Mouse (Mus musculus): ENCODE results near the gene Calr4.
A peak's percentile ranks its signal among the peaks of the same experiment; 100 is the strongest.

Calr4 gene

DNA sequence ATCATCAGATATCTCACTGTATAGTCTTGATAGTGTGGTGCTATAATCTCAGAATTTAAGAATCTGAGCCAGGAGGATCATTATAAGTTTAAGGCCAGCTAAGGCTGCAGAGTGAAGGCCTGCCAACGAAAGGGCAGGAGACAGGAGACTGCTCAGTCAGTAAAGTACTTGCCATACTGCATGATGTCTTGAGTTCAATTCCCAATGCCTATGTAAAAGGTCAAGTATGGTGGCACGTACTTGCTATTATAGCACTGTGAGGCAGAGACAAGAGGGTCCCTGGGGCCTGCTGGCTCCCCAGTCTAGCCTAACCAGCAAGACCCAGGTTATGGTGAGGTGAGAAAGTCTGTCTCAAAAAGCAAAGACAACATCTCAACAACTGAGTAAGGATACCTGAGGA is at the start of gene Calr4:
Gene Calr4, plus strand, starts transcription at position 301 of the 400 bp plus-strand sequence.
- no peak for DNase-seq (ENCODE audit: low read depth)

DNA sequence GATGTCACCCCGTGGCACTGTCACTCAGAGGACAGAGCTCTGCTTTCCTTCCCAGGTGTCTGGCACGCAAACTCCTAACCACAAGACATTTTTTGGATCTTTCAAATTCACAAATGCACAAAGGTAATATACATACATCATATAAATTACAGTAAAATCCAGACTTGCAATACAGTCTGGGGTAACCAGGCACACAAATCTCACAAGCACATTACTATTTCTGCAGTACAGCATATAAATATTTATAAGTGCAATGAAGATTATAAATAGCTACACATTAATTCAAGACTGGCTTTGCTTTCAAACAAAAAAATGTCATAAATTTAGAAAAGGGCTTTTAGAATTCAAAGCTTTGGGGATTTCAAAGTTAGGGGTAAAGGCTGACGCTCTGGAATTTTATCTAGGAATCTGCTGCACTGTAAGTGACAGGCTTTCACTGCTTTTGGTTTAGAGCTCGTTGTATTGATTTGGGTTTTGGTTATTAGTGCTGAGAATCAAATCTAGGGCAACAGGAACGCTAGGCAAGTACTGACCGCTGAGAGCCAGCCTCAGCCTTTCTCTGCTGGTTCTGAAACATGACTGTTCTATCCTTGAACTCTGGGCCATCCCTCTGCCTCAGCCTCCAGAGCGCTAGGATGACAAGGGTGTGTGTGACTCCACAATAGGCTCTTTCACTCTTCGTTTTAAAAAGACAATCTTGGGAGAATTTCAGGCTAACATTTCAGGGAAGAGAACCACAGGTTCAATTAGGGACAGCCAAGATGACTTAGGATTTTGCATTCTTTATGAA is 48.5 kb upstream of the Calr4 start:
- no peak for DNase-seq (ENCODE audit: low read depth)

DNA sequence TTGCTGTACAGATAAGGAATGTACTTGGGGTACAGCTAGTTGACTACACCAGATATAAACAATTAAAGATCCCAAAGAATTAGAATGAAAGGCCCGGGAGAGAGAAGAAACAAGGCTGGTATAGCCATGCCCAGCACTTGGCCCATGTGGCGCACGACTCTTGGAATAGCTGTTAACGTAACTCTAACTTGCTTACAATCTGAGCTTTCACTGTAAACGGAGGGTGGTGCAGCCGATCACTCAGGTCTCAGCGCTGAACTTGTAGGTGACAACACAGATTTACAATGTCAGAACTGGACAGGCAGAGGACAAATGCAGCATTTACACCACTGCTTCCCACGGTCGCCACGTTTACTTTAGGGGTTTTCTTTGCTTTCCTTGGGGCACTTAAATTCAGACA is 42.7 kb upstream of the Calr4 start:
- DNase-seq (ENCODE audit: low read depth) = no peak

DNA sequence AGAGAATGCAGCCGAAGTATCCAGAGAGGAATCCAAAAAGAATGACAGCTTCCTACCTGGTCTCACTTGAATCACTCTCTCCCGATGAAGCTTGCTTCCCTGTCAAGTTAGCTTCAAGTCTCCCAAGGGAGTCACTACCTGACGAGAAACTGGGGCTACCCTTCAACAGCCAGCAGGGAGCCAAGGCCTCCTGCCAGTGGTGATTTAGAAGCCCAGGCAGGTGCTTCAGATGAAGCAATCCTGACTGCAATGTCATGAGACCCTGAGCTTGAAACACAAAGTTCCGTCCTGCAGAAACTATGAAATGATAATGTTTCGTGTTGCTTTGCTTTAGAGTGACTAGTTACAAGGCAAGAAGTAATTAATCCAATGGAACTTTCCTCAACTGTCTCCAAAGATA is 40.4 kb upstream of the Calr4 start:
- DNase-seq (ENCODE audit: low read depth) = no peak

DNA sequence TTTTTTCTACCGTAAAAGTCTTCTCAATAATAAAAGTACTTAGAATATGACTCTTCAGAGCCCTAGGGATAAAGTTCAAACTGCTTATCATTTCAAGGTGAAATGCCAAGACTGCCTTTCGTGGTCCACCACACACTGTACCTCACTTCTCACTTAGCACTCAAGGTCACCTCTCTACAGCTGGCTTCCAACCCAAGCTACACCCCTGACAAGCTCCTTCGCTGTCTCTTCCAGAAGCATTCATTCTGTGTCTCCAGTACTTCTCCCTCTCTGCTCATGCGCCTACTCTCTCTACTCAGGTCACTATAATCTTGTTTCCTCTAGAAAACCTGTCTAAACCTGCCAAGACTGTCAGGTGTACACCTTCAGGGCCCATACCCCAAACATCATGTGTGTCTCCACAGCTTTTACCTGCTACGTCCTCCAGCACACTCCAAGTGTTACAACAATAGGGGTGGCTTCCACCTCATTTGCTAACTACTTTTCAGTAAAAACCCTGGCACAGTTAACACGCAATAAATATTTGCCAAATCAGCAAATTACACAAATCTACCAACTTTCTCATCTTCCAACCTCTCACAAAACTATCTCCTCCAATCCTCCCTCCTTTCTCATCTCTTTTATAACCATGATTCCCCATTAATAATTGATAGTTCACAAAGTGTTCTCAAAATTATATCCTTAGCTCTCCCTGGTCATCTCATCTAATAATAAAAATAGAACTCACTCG is 38.2 kb upstream of the Calr4 start:
- no peak for DNase-seq (ENCODE audit: low read depth)

DNA sequence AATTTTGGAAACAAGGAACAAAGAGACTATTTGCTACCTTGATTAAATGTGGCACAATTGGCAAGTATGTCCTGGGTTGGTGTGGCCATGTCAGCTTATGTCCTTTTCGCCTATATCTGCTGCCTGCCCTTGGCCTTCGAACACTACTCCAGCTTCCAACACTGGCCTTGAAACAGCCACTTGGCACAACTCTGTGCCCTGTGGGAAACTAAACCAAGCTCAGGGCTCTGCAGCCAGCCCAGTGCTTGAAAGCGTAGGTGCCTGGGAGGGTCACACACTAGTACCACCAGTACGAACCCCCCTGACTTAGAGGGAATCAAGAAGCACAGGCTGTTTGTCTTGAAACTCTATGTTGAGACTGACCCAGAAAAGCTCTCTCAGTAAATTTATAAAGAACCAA is 35.2 kb upstream of the Calr4 start:
- no peak for DNase-seq (ENCODE audit: low read depth)

DNA sequence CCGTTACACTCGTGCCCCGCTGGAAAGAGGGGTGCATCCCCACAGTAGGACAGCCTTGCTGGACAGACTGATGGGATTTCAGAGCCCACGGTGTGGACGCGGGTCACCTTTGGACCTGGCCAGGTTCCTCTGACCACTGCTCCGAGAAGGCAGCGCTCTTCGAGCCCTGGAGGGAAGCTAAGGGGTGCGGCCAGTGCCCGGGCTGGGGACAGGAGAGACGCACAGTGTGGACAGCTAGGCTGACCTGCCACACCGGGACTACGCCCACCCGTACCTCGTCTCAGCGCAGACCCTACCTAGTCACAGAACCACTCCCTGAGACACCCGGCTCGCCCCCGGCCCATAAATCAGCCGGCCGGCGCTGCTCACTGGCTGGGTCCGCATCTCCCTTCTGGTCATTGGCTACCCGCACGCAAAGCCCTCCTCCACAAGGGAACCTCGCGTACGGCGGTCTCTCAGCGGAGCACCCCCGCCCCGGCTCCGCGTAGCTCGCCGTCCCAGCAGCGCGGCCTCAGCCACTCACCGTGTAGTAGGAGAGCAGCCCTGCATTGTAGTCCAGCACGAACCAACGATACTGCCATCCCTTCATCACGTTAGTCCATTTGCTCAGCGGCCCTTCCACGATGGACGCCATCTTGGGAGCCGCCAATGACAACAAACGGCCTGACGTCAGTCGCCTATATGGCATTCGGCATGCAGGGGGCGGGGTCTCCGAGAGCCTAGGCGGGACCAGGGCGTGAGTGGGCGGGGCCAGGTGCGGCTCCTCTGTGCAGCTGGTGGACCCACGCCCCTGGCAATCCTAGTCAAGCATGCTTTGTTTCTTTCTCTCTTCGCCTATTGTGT is 32.5 kb upstream of the Calr4 start, which contains the start of gene Osbpl9:
Gene Osbpl9, minus strand, starts transcription at position 691 of the 843 bp plus-strand sequence.
- peak; percentile 98 for DNase-seq (ENCODE audit: low read depth)

DNA sequence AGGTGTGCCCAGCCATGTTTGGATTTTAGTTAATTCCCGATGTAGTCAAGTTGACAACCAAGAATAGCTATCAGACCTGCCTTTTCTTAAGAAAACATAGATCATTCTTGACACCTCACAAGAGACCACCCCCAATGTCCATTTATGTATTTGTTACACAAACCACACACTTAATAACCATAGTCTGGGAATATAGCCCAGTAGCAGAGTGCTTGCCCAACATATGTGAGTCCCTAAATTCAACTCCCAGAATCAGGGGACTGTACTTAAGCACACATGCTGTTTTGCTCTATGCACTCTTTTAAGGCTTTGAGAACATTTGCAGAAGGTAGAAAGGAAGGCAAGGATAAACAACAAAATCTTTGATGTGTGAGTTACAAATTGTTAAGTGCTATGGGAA is 30.4 kb upstream of the Calr4 start:
- DNase-seq (ENCODE audit: low read depth) = no peak

DNA sequence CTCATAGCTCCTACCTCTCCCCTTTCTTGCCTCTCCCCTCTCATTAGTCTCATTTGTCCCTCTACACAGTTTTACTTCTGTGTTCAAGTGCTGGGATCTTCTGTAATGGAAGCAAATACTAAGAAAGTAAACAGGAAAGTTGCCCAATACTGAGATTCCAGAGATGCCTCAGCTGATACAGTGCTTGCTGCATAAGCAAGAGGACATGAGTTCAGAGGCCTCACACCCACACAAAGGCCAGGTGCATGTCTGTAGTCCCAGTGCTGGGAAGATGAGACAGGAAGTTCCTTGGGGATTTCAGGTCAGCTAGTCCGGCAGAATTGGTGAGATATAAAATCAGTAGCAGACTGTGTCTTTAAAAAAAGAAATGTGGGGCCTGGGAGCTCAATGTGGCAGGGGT is 29.9 kb upstream of the Calr4 start:
- no peak for DNase-seq (ENCODE audit: low read depth)

DNA sequence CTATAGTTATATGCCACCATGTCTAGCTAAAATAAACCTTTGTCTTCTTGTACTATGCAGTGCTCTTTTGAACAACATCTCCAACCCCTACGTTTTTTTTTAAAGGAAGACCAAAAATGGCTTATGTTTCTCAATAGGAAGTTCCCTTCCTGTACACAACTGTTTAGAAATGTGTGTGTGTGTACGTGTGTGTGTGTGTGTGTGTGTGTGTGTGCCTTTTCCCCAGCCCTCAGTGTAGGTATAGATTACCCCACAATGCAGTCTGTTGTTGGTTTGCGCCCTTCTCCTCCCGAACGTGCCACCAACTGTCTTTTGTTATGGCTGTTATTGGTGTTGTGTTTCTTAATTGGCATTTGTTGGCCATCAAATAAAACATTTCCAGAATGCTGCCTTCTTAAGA is 26.8 kb upstream of the Calr4 start:
- no peak for DNase-seq (ENCODE audit: low read depth)

DNA sequence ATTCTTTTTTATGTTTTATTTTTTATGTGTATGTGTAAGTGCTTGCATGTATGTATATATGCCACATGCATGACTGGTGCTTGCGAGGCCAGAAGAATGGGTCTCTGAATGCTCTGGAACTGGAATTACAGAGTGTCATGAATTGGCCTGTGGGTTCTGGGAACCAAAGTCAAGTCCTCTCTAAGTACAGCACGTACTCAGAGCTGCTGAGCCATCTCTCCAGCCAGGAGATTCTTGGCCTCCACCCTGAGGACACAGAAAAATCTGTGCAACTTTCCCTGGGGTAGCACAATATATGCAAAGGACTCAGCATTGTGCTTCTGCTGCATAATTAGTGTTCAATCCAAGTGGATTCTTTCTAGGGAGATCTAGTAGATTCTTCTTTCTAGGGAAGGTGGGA is 24.0 kb upstream of the Calr4 start:
- DNase-seq (ENCODE audit: low read depth) = no peak

DNA sequence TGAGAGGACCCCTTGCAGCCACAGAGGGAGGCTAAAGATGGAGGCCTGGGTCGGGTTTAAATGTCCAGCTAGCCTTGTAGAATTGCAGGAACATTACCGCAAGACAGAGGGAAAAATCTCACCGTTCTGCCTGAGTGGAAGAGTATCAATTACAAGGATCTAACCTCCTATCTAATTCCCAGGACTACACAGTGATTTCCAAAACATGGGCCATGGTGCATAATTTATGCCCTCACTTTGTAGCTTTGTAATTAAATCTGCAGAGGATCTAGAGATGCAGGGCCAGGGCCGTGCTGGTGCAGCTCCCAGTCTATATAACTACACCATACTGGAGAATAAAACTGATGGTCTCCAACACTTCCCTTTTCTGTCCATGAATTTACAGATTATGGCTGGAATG is 23.4 kb upstream of the Calr4 start:
- no peak for DNase-seq (ENCODE audit: low read depth)

DNA sequence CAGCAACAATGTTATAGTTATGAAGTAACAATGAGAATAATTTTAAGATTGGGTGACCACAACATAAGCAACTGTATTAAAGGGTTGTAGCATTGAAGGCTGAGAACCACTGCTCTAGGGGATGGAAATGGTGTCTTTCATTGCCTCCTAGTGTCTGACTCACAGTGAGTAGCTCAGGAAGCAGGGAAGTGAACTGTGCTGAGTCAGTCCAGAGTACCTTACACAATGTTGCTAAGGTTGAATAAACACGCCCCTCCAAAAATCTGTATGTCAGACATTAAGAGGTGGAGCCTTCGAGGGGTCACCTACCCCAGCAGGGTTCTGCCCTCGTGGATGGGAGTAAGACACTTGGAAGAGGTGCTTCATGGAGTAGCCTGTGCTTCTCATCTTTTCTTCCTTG is 20.3 kb upstream of the Calr4 start:
- no peak for DNase-seq (ENCODE audit: low read depth)

DNA sequence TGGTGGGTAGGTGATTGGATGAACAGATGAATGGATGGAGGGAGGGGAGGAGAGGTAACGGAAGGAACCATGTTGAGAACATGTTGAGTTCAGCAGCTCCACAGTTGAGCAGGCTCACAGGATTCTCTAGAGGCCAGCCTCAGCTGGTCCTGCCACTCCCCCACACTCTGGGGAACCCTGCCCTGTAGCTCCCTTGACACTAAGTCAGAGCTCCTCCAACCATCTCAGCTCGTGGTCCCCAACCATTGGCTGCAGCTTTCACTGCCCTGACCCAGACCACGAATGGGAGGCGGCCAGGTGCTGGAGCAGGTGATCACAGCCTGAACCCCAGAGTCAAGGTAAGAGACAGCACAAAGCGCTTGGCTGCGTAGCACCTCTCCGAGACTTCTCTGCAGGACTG is 16.3 kb upstream of the Calr4 start:
- no peak for DNase-seq (ENCODE audit: low read depth)

DNA sequence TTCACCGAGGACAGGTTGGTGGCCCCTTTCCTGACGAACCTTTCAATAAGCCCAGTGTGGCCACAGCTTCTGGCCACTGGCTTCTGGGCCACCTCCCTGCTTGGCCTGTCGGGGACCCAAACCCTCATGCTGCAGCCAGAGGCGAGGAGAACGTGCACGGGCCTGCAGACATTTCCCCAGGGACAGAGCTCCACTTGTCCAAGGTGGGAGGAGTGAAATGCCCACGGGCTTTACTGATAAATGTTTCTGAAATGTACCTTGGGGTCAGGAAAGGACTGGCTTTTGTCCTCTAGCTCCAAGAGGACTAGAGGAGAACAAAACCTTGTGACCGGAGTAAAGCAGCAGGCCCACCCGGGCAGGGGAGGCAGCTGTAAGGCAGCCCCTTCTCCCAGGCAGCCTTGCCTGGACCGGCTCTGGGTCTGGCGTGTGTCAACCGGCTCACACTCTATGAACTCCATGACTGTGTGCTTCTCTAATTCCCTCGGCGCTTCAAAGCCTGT is 13.8 kb upstream of the Calr4 start:
- no peak for DNase-seq (ENCODE audit: low read depth)

DNA sequence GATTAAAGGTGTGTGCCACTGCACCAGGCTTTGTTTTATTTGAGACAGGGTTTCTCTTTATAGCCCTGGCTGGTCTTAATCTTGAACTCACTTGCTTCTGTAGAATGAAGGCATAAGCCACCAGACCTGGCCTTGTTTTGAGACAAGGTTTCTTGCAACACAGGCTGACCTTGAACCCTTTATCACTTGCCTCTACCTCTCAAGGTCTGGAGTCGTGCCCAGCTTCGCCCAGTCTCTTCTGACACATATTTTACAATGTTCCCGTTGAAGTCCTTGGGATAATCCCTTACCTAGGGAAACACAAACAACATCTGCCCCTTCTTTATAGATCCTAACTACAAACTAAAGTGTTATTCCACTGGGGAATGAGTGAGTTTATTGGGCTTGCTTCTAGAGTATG is 12.3 kb upstream of the Calr4 start:
- DNase-seq (ENCODE audit: low read depth) = no peak

DNA sequence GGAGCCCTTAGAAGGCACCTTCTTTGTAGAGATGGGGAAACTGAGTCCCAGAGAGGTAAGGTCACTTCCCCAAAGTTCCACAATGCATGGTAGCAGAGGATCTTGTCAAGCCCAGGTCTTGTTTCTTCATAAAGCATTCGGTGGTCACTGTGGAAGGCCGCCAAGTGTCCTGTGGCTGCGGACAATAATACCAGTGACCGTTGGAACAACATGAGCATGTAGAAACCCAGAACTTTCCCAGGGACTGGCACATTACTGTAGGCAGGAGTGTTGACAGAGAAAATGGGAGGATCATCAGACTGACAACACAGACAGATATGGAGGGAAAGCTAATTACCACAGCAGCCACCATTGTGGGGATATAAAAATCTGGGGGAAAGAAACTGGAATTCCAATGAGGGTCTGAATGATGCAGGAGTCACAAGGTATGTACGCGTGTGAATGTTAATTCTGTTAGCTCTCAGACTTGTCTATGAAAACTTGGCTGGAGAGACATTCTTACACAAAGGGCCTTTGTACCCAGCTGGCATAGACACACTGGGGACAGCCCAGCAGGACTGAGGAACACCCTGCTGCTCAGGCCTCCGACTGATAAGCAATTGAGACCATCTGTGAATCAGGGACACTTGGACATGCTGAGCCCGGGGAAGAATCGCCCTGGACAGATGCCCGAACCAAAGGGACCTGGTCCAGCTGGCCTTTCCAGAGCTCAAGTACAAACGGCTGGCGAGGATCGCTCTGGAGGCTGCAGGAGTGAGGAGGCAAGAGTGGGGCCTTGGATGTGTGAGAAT is 9.3 kb upstream of the Calr4 start:
- no peak for DNase-seq (ENCODE audit: low read depth)

DNA sequence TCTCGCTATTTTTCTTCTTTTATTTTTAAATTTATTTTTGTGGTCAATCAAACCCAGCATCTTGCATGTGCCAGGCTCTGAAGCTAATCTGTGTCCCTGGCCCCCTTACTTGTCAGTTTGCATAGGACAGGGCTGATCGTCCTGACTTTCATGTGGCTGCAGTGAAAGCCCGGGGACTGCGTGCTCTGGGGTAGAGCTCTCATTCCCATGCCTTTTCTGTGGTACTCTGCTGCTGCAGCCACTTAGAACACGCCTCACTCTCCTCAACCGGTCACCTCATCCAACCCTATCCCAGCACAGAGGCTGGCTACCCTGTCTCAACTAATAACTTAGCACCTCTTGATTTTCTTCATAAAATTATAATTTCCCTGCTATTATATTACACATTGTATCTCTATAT is 8.7 kb upstream of the Calr4 start:
- DNase-seq (ENCODE audit: low read depth) = no peak

DNA sequence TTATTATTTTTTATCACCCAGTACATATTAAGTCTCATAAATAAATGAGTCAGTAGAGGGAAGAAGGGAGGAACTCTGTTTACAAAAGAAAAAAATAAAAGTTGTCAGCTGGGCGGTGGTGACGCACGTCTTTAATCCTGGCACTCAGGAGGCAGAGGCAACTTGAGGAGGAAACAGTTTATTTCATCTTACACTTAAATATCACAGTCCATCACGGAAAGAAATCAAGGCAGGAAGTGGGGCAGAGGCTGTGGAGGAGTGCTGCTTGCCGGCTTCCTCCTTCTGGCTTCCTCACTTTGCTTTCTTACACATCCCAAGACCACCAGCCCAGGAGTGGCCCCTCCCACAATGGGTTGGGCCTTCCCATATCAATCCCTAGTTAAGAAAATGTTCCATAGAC is 8.2 kb upstream of the Calr4 start:
- peak; percentile 23 for DNase-seq (ENCODE audit: low read depth)

DNA sequence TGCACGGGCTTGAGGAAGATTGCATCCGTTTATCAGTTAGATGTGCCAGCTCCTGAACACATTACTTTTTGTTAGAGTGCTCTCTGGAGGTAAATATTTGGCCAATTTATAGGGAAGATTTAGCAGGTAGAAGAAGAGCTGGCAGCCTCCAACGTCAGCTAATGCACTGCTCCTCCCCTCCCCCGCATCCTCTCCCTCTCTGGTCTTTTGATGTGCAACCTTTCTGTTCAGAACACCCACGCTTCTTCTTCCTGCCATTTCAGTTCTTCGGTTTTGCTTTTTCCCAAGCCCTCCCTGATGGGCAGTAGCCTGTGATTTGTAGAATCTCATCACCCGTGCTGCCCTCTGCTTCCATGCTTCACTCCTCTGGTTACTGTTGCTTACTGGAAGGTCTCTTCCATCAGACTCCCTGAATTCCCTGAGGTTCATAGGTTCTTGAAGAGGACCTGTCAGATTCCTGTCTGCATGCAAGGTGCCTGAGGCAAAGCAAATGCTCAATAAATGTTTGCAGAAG is 4.5 kb upstream of the Calr4 start:
- DNase-seq (ENCODE audit: low read depth) = peak; percentile 50

DNA sequence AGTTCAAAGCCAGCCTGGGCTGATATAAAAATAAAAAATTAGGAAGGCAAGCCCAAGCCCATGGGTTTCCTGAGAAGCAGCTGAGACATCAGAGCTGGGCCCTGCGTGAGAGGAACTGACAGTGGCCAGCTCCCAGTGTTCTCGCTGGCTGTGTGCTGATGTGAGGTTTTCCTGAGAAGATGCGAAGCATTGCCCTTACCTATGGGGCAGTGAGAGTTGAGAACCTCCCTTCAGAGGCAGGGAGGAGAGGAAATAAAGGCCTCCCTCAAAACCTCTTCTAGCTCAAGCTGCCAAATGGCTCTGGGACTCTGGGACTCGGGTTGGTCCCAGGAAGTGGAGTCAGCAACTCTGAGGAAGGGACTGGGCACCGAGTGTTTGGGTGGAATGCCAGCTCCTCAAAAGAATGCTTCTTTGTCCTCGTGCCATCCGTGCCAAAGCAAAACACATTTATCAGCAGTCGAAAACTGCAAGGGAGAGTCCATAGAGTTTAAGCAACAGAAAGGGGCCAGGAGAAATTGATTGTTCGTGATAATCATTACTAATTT is 593 bp downstream of the Calr4 start:
- no peak for DNase-seq (ENCODE audit: low read depth)

Measured in induced T-regulatory cell, adult 2 months (primary cell).